Comparison of ENCODE assay signal across 8 mouse cellular contexts in genomic region chr12:69986786-69987497, GRCm38 (mm10). TPM values are rescaled to one million over a fixed set of nuclear protein-coding genes. Genes with fewer than 3 reads are reported as not detected.
DNase-seq lines count a peak whose midpoint lies in the region; ATAC-seq and TF ChIP-seq lines count a peak whose summit lies in the region.

Gene Sav1, minus strand, starts transcription at chr12:69987002.

- peaks cover 24% of the 10 kb centered on the region for H3K36me3 ChIP-seq in E14TG2a.4 (ENCODE audit: insufficient read depth, low read length)
- peaks cover 22% of the 10 kb centered on the region for H3K36me3 ChIP-seq in forebrain, embryonic 12.5 days (replicated peaks)
- H3K36me3 ChIP-seq in heart, embryonic 16.5 days (ENCODE audit: control insufficient read depth, insufficient read depth) = peaks cover 17% of the 10 kb centered on the region
- H3K36me3 ChIP-seq in liver, embryonic 14.5 days (replicated peaks; ENCODE audit: control insufficient read depth, insufficient read depth, low read depth) = peaks cover 25% of the 10 kb centered on the region
- H3K36me3 ChIP-seq in stomach, embryonic 15.5 days = 0 out of 2 replicates have a peak, but pooled peaks cover 4% of the 10 kb centered on the region

- peak within 1 kb of the TSS; percentile 95 for H3K9ac ChIP-seq in forebrain, embryonic 12.5 days
- peak within 1 kb of the TSS; percentile 100 for H3K9ac ChIP-seq in heart, embryonic 16.5 days (ENCODE audit: low read length)
- H3K9ac ChIP-seq in liver, embryonic 14.5 days (replicated peaks) = peak within 1 kb of the TSS; percentile 98
- peak within 1 kb of the TSS; percentile 91 for H3K9ac ChIP-seq in stomach, embryonic 15.5 days

- peak within 1 kb of the TSS; percentile 87 for H3K27ac ChIP-seq in forebrain, embryonic 12.5 days
- peak within 1 kb of the TSS; percentile 97 for H3K27ac ChIP-seq in heart, embryonic 16.5 days (ENCODE audit: low read length)
- peak within 1 kb of the TSS; percentile 74 for H3K27ac ChIP-seq in liver, embryonic 14.5 days
- H3K27ac ChIP-seq in stomach, embryonic 15.5 days = peak within 1 kb of the TSS; percentile 93

- no peak for TF ChIP-seq EP300 in liver, embryonic 14.5 days (IDR thresholded peaks at IDR 0.05; ENCODE audit: low read depth)

- no peak for TF ChIP-seq CTCF in E14TG2a.4 (conservative IDR thresholded peaks at IDR 0.05; ENCODE audit: low read length)
- no peak for TF ChIP-seq CTCF in liver, embryonic 14.5 days (IDR thresholded peaks at IDR 0.05; ENCODE audit: low read depth)

- peak within 1 kb of the TSS; percentile 75 for H3K4me2 ChIP-seq in forebrain, embryonic 12.5 days
- peak within 1 kb of the TSS; percentile 80 for H3K4me2 ChIP-seq in heart, embryonic 16.5 days (ENCODE audit: low read depth, low read length)
- H3K4me2 ChIP-seq in liver, embryonic 14.5 days (ENCODE audit: low read depth) = peak within 1 kb of the TSS; percentile 73
- peak within 1 kb of the TSS; percentile 65 for H3K4me2 ChIP-seq in stomach, embryonic 15.5 days

- H3K9me3 ChIP-seq in E14TG2a.4 (ENCODE audit: low read length) = peaks cover 5% of the 10 kb centered on the region; the same call in 1 of the 2 replicates
- H3K9me3 ChIP-seq in forebrain, embryonic 12.5 days = no peaks in the 10 kb centered on the region
- no peaks in the 10 kb centered on the region for H3K9me3 ChIP-seq in heart, embryonic 16.5 days (replicated peaks; ENCODE audit: control insufficient read depth, low read length)
- no peaks in the 10 kb centered on the region for H3K9me3 ChIP-seq in liver, embryonic 14.5 days (ENCODE audit: control insufficient read depth, low read length)
- H3K9me3 ChIP-seq in stomach, embryonic 15.5 days = no peaks in the 10 kb centered on the region

- ATAC-seq in forebrain, embryonic 12.5 days (ENCODE audit: low FRiP score) = peak; percentile 94
- peak; percentile 93 for ATAC-seq in heart, embryonic 16.5 days (replicated peaks; ENCODE audit: extremely low read depth, insufficient read depth, low FRiP score)
- ATAC-seq in liver, embryonic 14.5 days (ENCODE audit: insufficient read depth) = peak; percentile 93
- peak; percentile 95 for ATAC-seq in stomach, embryonic 15.5 days (ENCODE audit: insufficient read depth, low FRiP score, low read depth)

- DNase-seq in c-Kit-positive CD71-positive TER-119-positive erythroid progenitor cells, embryonic 14.5 days (ENCODE audit: low spot score) = peak; percentile 78
- DNase-seq in kidney, postnatal 36 days = peak; percentile 90 to 95
- DNase-seq in liver, embryonic 14.5 days (ENCODE audit: low read depth in 3 of 3, low spot score in 3 of 3) = peak; percentile 78 to 80 (median 79)
- peak; percentile 87 for DNase-seq in neural tube, embryonic 10.5 days (ENCODE audit: extremely low spot score, low spot score)

- peaks cover 6% of the 10 kb centered on the region for H3K4me1 ChIP-seq in E14TG2a.4 (replicated peaks; ENCODE audit: low read depth, low read length)
- peaks cover 13% of the 10 kb centered on the region for H3K4me1 ChIP-seq in forebrain, embryonic 12.5 days
- peaks cover 12% of the 10 kb centered on the region for H3K4me1 ChIP-seq in heart, embryonic 16.5 days (ENCODE audit: control insufficient read depth, insufficient read depth, low read length)
- peaks cover 2 to 8% of the 10 kb centered on the region in 2 experiments; a peak in 3 of 4 replicates for H3K4me1 ChIP-seq in liver, embryonic 14.5 days (replicated peaks; ENCODE audit: control insufficient read depth in 2 of 2, insufficient read depth in 2 of 2, low read length in 1 of 2)
- H3K4me1 ChIP-seq in stomach, embryonic 15.5 days = 0 out of 2 replicates have a peak, but pooled peaks cover 4% of the 10 kb centered on the region

- peak within 1 kb of the TSS; percentile 85 for H3K4me3 ChIP-seq in E14TG2a.4 (replicated peaks; ENCODE audit: low read length)
- peak within 1 kb of the TSS; percentile 90 for H3K4me3 ChIP-seq in forebrain, embryonic 12.5 days (replicated peaks)
- peak within 1 kb of the TSS; percentile 97 for H3K4me3 ChIP-seq in heart, embryonic 16.5 days (ENCODE audit: low read length)
- H3K4me3 ChIP-seq in liver, embryonic 14.5 days (ENCODE audit: insufficient read depth in 1 of 2, low read depth in 2 of 2, low read length in 2 of 2) = peak within 1 kb of the TSS; percentile 89 to 94
- peak within 1 kb of the TSS; percentile 97 for H3K4me3 ChIP-seq in stomach, embryonic 15.5 days (replicated peaks)

- under 1% methylated on average over 80 of the region's 102 CpGs for WGBS in forebrain, embryonic 12.5 days
- WGBS in heart, embryonic 16.5 days = under 1% methylated on average over 95 of the region's 102 CpGs
- WGBS in liver, embryonic 14.5 days (ENCODE audit: insufficient replicate concordance) = 1% methylated on average over 101 of the region's 102 CpGs
- under 1% methylated on average over 100 of the region's 102 CpGs for WGBS in stomach, embryonic 15.5 days

- peaks cover 43% of the 10 kb centered on the region for H3K27me3 ChIP-seq in E14TG2a.4 (ENCODE audit: insufficient read depth, low read length)
- H3K27me3 ChIP-seq in forebrain, embryonic 12.5 days = 0 out of 2 replicates have a peak, but pooled peaks cover 2% of the 10 kb centered on the region
- H3K27me3 ChIP-seq in heart, embryonic 16.5 days (ENCODE audit: control insufficient read depth, insufficient read depth, low read length) = no peaks in the 10 kb centered on the region
- H3K27me3 ChIP-seq in liver, embryonic 14.5 days (ENCODE audit: control insufficient read depth, insufficient read depth, low read length) = no peaks in the 10 kb centered on the region
- no peaks in the 10 kb centered on the region for H3K27me3 ChIP-seq in stomach, embryonic 15.5 days (replicated peaks)

RNA-seq across cellular contexts. Expression of gene Sav1, which starts in this region (rescaled TPM):
- 6.3 and 8.0 TPM in 2 replicates for polyA plus RNA-seq in forebrain, embryonic 12.5 days (2016; fragmentation: Nextera tagmentation; extraction: Ambion mirVana)
- polyA plus RNA-seq in heart, embryonic 16.5 days (2015; fragmentation: Nextera tagmentation; extraction: Ambion mirVana) = 1.8 and 4.4 TPM in 2 replicates
- 14.2 and 18.8 TPM in 2 replicates for polyA plus RNA-seq in liver, embryonic 14.5 days (2012; rRNA removed)
- 4.3 and 5.6 TPM in 2 replicates for polyA plus RNA-seq in liver, embryonic 14.5 days (2014; fragmentation: Nextera tagmentation; extraction: Ambion mirVana)
- 6.0 and 7.2 TPM in 2 replicates for polyA plus RNA-seq in stomach, embryonic 15.5 days (2015; fragmentation: Nextera tagmentation; extraction: Ambion mirVana)

Comparison
In these comparisons a context has a peak if more than half of its experiments do, and no peak if none do; other contexts are left out.
1. Peak in every context shown above with its lines: DNase-seq, ATAC-seq, H3K4me3 ChIP-seq and H3K27ac ChIP-seq.